Mouse (Mus musculus) heart, embryonic 10.5 days (tissue): Measurements from ENCODE around the gene Mcat. TPM values are rescaled to one million over a fixed set of nuclear protein-coding genes. Genes with fewer than 3 reads are reported as not detected.

Source experiments
- DNase-seq: peaks from one replicate; pipeline ENCODE4 v3.0.0-alpha.2; 2017; ENCODE audit warnings: low spot score
- H3K27ac ChIP-seq: fragments of 300-500 bp; sonication (generic); 2 replicates; pipeline ENCODE4 v1.5.1; 2016; ENCODE audit warnings: mild to moderate bottlenecking
- H3K27me3 ChIP-seq: fragments of 300-500 bp; sonication (generic); 2 replicates; pipeline ENCODE4 v1.6.1; 2016; ENCODE audit warnings: mild to moderate bottlenecking; ENCODE audit not compliant: poor library complexity, insufficient read depth, severe bottlenecking
- H3K36me3 ChIP-seq: fragments of 300-500 bp; sonication (generic); 2 replicates; pipeline ENCODE4 v1.6.1; 2016; ENCODE audit warnings: mild to moderate bottlenecking, moderate library complexity
- H3K4me1 ChIP-seq: fragments of 300-500 bp; sonication (generic); 2 replicates; pipeline ENCODE4 v1.6.1; 2016; ENCODE audit warnings: mild to moderate bottlenecking
- H3K4me3 ChIP-seq: fragments of 300-500 bp; sonication (generic); 2 replicates; pipeline ENCODE4 v1.5.1; 2016; ENCODE audit warnings: mild to moderate bottlenecking, moderate library complexity
- H3K9me3 ChIP-seq: fragments of 300-500 bp; sonication (generic); 2 replicates; pipeline ENCODE4 v1.6.1; 2016; ENCODE audit warnings: mild to moderate bottlenecking, moderate library complexity
- WGBS: fragments of 180-500 bp; shearing (Covaris S2); methylation state at CpG from one replicate; pipeline ENCODE4 v1.1.7; 2016; 5-methylcytosine and 5-hydroxymethylcytosine counted together
- polyA plus RNA-seq: library from polyadenylated mRNA; unstranded; fragments of >200 nt; fragmentation: Nextera tagmentation; extraction: Ambion mirVana; gene quantifications from 2 replicates; pipeline ENCODE4 v1.2.1, GENCODE M21; 2016

Gene Mcat
- polyA plus RNA-seq, 1 experiment from 2014 or later, result 40.0 TPM

DNA sequence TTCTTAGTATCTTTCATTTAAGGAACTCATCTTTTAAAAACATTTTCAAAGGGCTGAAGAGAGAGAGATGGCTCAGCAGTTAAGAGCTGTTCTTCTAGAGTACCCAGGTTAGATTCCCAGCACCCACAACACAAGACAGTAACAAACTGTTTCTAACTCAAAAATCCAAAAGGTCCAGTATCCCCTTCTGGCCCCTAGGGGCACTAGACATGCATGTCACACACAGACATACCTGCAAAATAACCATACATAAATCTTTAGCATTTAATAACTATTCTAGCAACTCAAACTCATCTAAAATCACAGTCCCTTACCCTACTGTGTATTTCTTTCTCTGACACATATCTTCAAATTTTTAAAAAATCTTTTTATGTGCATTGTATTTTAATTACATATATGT, 9.8 kb downstream of the Mcat start:
- no peaks in the 10 kb centered on the region for H3K9me3 ChIP-seq
- H3K4me3 ChIP-seq, result no peak overlapping the region
- no peak overlapping the region for H3K27ac ChIP-seq
- no peaks in the 10 kb centered on the region for H3K27me3 ChIP-seq
- no peak for DNase-seq
- peaks cover 44% of the 10 kb centered on the region for H3K36me3 ChIP-seq
- peaks cover 12% of the 10 kb centered on the region for H3K4me1 ChIP-seq

DNA sequence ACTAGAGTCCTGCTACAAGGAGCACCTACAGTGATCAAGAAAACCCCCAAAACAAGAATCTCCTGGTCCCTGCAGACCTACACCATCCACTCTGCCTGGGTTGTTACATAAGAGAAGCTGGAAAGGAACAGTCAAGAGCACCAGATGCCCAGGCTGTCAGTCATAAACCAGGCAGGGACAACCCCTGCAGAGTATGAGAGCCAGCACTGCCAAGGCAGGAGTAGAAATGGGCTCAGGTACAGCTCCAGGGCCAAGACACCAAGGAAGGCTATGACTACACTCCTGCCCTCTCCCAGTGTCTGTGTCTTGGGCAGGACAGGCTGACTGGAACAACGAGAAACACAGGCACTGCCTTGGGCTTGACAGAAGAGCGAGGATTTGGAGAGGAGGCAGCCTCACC, 13.4 kb downstream of the Mcat start:
- H3K4me1 ChIP-seq, result peaks cover 7% of the 10 kb centered on the region
- no peak overlapping the region for H3K4me3 ChIP-seq
- no peak for DNase-seq
- H3K27me3 ChIP-seq, result no peaks in the 10 kb centered on the region
- WGBS, result 83% methylated on average over 2 of the region's 2 CpGs
- peaks cover 81% of the 10 kb centered on the region for H3K36me3 ChIP-seq
- H3K9me3 ChIP-seq, result no peaks in the 10 kb centered on the region
- no peak overlapping the region for H3K27ac ChIP-seq

DNA sequence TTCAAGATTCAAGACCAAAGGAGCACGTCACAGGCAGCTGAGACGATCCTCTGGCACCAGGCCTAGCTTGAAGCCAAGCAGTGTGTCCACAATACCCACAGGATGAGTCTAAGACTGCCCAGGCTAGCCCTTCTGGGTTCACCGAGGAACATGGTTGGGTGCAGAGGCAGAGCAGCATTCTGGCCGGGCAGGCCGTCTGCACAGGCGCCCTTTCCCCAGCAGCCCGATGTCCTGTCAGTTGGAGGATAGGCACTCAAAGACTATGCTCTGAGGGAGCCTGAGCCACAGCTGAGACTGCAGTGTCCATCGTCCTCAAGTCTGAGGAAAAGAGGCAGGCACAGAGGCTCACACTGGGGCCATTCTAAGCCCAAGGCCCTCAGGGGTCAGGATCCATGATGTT, 16.4 kb downstream of the Mcat start:
- no peak overlapping the region for H3K27ac ChIP-seq
- H3K36me3 ChIP-seq, result peaks cover 99% of the 10 kb centered on the region
- no peaks in the 10 kb centered on the region; the same call in 1 of the 2 replicates for H3K4me1 ChIP-seq
- DNase-seq, result no peak
- no peak overlapping the region for H3K4me3 ChIP-seq
- no peaks in the 10 kb centered on the region for H3K27me3 ChIP-seq
- H3K9me3 ChIP-seq, result no peaks in the 10 kb centered on the region
- WGBS, result 90% methylated on average over 8 of the region's 8 CpGs

DNA sequence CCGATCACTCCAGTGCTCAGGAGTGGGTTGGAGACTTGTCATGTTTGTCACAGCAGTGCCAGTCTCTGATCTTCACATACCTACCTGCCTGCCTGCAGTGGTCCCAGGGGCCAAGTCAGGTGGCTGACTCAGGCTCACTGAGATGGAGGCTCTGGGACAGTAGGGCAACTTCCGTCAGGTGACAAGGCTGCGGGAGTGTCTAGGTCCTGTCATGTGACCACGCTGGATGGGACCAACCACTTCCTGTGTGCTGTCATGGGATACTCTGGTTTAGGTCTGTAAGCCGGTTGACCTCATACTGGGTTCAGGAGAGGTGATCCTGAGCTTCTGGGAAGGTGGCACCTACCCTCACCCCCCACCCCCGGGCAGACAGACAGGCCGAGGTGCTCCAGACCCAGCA, 17.6 kb downstream of the Mcat start:
- Histone ChIP-seq H3K4me3 (no peak overlapping the region), H3K27me3 (no peaks in the 10 kb centered on the region), H3K4me1 (peaks cover 8% of the 10 kb centered on the region), H3K36me3 (peaks cover 95% of the 10 kb centered on the region), H3K27ac (no peak overlapping the region), H3K9me3 (no peaks in the 10 kb centered on the region)
- DNase-seq, result no peak
- 91% methylated on average over 7 of the region's 7 CpGs for WGBS

DNA sequence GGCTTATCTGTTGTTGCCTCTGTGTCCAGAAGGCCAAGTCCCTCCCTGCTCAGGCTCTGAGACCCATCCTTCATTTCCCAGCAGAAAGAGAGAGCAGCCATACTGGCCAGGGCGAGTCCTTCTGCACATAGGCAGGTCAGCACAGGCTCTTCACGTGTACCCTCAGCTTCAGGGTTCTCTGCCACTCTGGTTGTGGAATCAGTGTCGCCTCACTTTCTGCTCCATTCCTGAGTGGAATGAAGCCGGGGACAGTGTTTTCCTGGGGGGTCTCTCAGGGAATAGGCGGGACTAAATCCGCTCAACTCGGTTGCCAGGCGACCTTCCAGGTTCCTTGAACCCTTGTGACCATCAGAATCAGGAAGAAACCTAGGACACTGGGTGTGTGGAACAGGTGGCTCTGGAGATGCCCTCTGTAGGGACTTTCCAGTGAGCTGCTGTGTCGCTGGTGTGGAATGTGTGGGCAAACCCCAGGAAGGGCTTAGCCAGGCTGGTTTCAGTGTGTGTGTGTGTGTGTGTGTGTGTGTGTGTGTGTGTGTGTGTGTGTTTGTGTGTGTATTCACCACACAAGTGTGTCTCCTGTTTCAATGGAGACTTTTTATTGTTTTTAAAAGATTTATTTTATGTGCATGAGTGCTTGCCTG, 21.8 kb downstream of the Mcat start:
- H3K27me3 ChIP-seq, result no peaks in the 10 kb centered on the region
- H3K36me3 ChIP-seq, result peaks cover 60% of the 10 kb centered on the region
- H3K9me3 ChIP-seq, result no peaks in the 10 kb centered on the region
- H3K4me3 ChIP-seq, result no peak overlapping the region
- peak overlapping the region; percentile 4; the same call in 1 of the 2 replicates for H3K27ac ChIP-seq
- DNase-seq, result no peak
- H3K4me1 ChIP-seq, result peaks cover 30% of the 10 kb centered on the region
- WGBS, result 76% methylated on average over 9 of the region's 9 CpGs

DNA sequence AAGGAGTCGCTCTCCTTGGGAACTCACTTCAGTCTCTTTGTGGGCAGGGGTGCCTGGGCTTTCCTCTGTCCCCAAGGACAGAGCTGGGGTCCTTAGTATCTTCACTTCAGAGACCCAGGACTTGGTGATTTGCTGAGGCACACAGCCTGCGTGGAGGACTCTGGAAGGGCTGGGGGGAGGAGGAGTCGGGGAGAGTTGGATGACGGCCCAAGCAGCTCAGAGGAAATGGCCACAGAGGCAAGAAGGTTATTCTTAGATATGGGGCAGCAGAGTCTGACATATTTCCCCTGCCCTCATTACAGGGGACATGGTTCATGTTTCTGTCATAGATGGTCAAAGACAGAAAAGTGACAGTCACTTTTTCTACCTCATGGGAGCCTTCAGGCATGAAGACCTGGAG, 23.7 kb downstream of the Mcat start:
- Histone ChIP-seq H3K27me3 (no peaks in the 10 kb centered on the region), H3K36me3 (peaks cover 51% of the 10 kb centered on the region), H3K27ac (peak overlapping the region; percentile 74), H3K4me1 (peaks cover 45% of the 10 kb centered on the region), H3K9me3 (no peaks in the 10 kb centered on the region), H3K4me3 (no peak overlapping the region; the same call in 1 of the 2 replicates)
- WGBS, result 32% methylated on average over 4 of the region's 4 CpGs
- no peak for DNase-seq

DNA sequence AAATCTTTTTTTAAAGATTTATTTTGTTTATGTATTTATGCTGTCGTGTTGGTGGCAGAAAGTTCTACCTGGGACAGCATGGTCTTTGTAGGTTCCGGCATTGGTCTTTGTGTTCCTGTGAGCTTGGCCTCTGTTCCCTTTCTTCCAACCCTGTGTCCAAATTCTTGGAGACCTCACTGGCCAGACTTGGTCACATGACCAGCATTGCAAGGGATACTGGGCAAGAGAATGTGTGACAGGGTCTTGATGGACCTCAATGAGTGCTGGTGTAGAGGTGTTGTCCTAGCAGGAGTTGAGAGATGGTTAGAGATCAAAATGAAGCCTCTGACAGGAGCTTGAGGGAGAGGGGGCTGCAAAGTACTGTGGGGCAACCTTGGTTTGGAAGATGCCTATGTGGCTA, 24.7 kb downstream of the Mcat start:
- 94% methylated on average over 2 of the region's 2 CpGs for WGBS
- Histone ChIP-seq H3K4me3 (no peak overlapping the region), H3K27me3 (no peaks in the 10 kb centered on the region), H3K36me3 (peaks cover 44% of the 10 kb centered on the region), H3K27ac (0 out of 2 replicates have a peak overlapping the region, but pooled peaks have one; percentile 74), H3K9me3 (no peaks in the 10 kb centered on the region), H3K4me1 (peaks cover 56% of the 10 kb centered on the region)
- DNase-seq, result no peak

DNA sequence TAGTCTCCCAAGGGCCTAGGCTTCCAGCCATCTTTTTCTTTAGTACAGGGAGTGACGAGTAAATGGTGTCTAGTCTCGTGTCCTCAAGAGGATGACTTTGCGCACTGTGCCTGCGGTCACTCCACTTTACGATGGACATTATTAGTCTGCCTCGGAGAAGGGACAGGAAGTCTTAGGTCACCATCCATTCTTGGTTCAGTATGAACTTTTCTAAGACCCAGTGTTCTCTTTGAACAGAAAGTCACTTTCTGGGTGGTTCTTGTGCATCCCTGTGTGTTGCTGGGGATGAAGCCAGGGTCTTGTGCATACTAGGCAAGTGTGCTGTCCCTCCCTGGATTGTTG, 27.7 kb downstream of the Mcat start:
- Histone ChIP-seq H3K27me3 (no peaks in the 10 kb centered on the region), H3K36me3 (peaks cover 37% of the 10 kb centered on the region), H3K4me3 (no peak overlapping the region), H3K9me3 (no peaks in the 10 kb centered on the region), H3K27ac (peak overlapping the region; percentile 85), H3K4me1 (peaks cover 55% of the 10 kb centered on the region)
- WGBS, result 70% methylated on average over 6 of the region's 6 CpGs
- no peak for DNase-seq

DNA sequence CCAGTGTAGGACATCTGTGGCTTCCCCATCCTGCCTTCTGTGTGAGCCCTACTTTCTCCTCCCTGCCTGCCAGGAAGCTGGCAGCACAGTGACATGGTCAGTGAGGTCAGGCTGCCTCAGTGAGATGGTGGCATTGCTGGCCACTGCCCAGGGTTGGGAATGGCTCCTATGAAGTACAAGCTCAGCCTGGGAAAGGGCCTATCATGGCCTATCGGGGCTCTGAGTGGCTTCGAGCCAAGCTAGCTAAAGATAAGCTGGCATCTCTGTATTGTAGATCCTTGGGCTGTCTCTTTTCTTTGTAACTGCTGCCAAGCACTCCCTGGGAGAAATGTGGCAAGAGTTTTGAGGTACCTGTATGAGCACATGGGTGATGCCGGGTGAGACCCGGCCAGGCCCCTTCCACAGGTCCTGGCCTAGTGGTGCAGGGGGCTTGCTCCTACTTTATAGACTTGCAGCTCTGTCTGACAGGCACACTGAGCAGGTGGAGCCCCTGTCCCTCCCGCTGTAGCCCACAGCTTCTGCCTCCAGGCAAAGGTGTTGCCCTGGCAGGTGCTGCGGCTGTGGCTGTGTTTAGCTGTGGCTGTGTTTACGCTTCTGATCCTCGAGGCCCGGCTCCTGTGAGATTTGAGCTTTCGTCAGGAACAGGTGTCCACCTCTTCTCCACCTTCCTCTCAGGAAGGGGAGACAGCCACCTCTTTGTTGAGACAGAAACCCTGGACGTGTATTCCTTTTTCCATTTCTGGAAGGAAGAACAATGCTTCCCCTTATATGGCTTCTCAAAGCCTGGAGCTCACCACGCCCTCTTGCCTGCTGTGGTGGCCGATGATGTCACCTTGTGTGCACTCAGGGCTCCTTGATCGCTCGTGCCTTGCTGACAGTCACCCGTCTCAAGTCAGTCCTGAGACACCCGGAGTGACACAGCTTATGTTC, 28.4 kb downstream of the Mcat start:
- WGBS, result 54% methylated on average over 17 of the region's 17 CpGs
- Histone ChIP-seq H3K4me3 (no peak overlapping the region), H3K4me1 (peaks cover 55% of the 10 kb centered on the region), H3K9me3 (no peaks in the 10 kb centered on the region), H3K27me3 (no peaks in the 10 kb centered on the region), H3K27ac (peak overlapping the region; percentile 85), H3K36me3 (peaks cover 43% of the 10 kb centered on the region)
- DNase-seq, result peak; percentile 84

DNA sequence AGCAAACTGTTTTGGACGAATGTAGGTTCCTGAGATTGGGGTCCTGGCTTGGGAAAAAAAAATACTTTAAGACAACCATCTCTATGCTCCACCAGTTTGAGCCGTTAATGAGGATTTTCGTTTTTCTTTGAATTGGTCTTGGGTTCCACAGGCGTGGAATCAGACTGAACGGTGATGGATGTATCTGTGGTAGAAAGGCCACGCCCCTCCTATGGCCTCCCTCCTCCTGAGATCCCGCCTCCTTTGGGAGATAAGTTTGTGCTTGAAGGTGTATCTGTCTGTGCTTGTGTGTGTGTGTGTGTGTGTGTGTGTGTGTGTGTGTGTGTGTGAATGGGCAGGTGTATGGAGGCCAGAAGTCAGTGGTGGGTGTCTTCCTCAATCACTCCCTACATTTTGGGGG, 31.0 kb downstream of the Mcat start:
- H3K27me3 ChIP-seq, result peaks cover 10% of the 10 kb centered on the region
- no peaks in the 10 kb centered on the region for H3K9me3 ChIP-seq
- WGBS, result 72% methylated on average over 7 of the region's 7 CpGs
- DNase-seq, result no peak
- peaks cover 40% of the 10 kb centered on the region for H3K36me3 ChIP-seq
- no peak overlapping the region for H3K4me3 ChIP-seq
- no peak overlapping the region for H3K27ac ChIP-seq
- H3K4me1 ChIP-seq, result peaks cover 67% of the 10 kb centered on the region

DNA sequence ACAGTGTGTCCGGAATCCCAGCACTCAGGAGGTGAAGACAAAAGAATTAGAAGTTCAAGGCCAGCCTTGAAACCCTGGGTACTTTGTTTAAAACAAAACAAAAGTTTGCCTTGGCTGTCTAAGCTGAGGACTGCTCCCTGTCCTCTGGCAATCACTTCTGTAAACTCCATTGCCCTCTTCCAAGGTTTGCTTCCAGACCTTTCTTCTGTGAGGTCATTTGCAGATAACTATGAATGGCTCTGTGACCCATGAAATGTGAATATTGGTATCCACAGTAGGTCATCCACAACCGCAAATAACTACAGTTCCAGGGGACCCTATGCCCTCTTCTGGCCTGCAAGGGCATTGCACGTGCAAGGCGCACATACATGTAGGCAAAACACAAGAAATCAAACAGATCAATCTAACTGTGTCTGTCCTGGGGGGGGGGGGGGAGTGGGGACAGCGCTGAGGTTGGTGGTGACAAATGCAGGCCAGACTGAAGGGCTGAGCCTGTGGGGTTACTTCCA, 31.6 kb downstream of the Mcat start:
- H3K9me3 ChIP-seq, result no peaks in the 10 kb centered on the region
- H3K4me3 ChIP-seq, result no peak overlapping the region
- no peak for DNase-seq
- no peak overlapping the region for H3K27ac ChIP-seq
- H3K4me1 ChIP-seq, result peaks cover 73% of the 10 kb centered on the region
- 85% methylated on average over 5 of the region's 5 CpGs for WGBS
- peaks cover 16% of the 10 kb centered on the region for H3K27me3 ChIP-seq
- peaks cover 39% of the 10 kb centered on the region for H3K36me3 ChIP-seq

DNA sequence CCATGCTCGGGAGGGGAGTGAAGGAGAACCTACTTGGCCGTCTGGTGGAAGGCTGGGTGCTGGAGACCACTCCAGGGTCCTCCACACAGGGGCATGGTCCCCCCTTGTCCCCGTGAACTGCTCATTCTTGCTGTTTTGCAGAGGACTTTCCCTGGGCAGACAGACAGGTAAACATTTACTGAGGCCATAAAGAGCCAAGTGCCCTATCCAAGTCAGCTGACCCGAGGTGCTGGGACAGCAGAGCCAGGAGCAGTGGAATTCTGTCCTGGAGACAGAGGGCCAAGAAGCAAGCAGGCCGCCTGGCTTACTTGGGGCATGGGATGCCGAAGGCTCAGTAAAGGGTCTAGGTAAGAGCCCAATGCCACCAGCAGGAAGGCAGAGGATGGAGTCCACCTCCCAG, 32.9 kb downstream of the Mcat start:
- H3K27me3 ChIP-seq, result peaks cover 19% of the 10 kb centered on the region
- no peak overlapping the region for H3K4me3 ChIP-seq
- no peaks in the 10 kb centered on the region for H3K9me3 ChIP-seq
- 72% methylated on average over 6 of the region's 6 CpGs for WGBS
- H3K27ac ChIP-seq, result peak overlapping the region; percentile 24; the same call in 1 of the 2 replicates
- peaks cover 27% of the 10 kb centered on the region for H3K36me3 ChIP-seq
- peaks cover 78% of the 10 kb centered on the region for H3K4me1 ChIP-seq
- DNase-seq, result no peak

DNA sequence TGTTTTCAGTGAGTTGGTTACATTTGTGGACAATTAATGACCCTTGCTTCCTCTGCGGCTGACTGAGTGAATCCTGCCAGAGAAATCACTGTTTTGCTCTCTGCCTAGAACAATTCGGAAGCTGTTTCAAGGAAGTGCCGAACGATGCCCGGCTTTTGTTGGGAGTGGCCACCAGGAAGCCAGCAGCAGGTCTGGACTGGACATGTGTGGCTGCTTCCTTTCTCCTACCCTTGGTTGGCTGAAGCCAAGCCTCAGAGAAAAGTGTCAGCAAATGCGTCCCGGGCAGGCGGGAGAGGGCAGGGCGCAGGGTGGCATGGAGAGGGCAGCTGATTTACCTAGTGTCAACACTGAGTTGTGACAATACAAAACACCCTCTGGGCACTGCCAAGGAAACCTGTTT, 33.4 kb downstream of the Mcat start:
- 0 out of 2 replicates have a peak overlapping the region, but pooled peaks have one; percentile 24 for H3K27ac ChIP-seq
- no peak overlapping the region for H3K4me3 ChIP-seq
- H3K4me1 ChIP-seq, result peaks cover 78% of the 10 kb centered on the region
- WGBS, result 72% methylated on average over 9 of the region's 9 CpGs
- H3K9me3 ChIP-seq, result no peaks in the 10 kb centered on the region
- H3K27me3 ChIP-seq, result peaks cover 19% of the 10 kb centered on the region
- H3K36me3 ChIP-seq, result peaks cover 27% of the 10 kb centered on the region
- DNase-seq, result no peak
